Mouse (Mus musculus) cerebellum, postnatal 36 days (tissue): ENCODE results near the gene Mrpl22.
A peak's percentile ranks its signal among the peaks of the same experiment; 100 is the strongest.
"Not testable (repeated sequence)": the region's sequence is repeated elsewhere in the genome, so short reads cannot be mapped to it uniquely, and the experiment has no call there.

Source experiments
- DNase-seq, 2 experiments: peaks; one replicate each; pipeline ENCODE4 v3.0.0; 2021 to 2022; ENCODE audit warnings: mixed read lengths in 2 of 2

Mrpl22 gene

DNA sequence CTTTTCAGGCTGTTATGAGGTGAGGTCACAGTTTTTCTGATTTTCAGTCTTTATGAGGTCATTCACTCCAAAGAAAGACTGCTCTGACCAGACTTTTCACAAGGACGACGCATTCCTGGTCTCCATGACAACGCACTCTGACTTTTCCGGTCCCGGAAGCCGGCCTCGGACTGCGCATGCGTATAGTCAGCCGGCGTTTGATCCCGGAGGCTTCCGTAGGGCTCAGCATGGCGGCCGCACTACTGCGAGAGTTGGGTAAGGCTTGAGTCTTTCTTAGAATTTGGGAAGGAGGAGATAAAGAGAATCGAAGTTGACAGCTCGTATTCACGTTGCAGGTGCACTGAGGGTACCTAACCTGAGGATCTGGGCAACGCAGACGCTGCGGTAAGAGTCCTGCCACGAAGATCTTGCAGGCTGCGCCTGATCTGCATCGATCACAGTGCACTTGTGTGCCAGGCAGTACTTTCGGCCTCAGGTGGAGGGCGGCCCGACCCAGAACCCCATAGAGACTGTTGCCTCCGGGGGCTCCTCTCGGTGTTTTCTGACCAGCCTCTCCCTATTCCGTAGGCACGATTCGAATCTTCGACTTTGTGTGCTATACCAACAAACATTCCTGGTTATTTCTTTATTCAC lies at the start of gene Mrpl22:
Mrpl22 (plus strand) TSS at position 203 of the 633 bp plus-strand sequence.
- peak; percentile 95 to 98 for DNase-seq

DNA sequence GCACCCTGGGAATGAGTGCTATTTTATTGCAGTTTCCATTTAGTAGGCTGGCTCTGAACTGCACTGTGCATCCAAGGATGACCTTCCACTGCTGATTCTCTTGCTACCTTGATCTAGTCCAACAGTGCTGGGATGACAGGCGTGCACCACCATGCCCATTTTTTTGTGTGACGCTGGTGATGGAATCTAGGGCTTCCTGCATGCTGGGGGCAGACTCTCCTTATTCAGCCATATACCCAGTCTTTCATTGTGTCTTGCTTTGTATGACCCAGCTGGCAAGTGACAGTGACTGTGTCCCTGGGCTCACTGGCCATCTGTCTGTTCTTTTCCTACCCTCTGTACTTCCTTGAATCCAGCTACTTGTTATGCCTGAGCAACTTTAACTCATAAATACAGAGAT lies 47.8 kb upstream of the Mrpl22 start:
- DNase-seq, result peak; percentile 23 to 46

DNA sequence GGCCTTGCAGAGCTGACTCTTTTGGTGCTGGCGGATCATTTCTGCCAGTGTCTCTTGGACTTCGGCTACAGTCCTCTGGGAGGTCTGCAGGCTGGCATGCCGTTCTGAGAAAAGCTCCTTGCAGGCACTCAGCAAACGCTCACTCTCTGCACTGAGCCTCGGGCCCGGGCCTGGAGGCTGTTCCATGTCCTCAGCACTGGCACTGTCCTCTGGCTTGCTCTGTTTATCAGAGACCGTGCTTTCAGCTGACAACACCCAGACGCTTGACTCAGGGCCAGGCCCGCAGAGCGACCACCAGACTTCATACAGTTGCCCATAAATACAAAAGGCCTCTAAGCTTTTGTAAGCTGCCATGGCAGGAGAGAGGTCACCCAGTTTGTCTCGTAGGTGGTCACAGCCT lies 46.4 kb upstream of the Mrpl22 start:
- DNase-seq, result no peak

DNA sequence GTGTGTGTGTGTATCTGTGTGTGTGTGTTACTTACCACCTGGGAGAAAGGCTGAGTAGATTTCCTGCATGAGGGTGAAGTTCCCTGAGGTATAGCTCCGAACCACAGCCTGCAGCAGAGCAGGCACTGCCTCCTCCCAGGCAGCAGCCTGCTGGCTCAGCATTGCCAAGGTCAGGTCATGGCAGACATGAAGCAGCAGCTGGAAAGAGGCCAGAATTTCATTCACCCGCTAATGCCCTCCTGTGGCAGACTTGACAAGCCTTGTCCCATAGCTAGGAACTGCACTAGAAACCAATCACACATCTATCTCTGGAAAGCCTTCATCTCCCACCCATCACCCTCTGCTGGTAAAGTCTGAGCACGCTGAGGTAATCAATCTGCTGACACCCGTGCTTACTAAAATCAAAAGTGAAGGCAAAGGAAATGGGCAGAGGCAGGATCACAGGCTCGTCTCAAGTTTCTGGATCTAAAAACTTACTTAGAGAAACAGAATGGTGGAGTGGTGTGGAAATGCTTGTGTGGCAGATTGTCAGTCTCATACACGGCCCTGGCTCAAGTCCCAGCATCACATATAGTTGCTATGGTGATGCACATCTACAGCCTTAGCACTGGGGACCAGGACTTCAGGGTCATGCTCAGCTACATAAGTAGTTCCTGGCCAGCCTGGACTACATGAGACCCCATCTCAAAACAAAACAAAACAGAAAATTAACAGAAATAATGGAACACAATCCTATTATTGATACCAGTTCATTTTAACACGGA lies 44.9 kb upstream of the Mrpl22 start:
- DNase-seq, result peak; percentile 65

DNA sequence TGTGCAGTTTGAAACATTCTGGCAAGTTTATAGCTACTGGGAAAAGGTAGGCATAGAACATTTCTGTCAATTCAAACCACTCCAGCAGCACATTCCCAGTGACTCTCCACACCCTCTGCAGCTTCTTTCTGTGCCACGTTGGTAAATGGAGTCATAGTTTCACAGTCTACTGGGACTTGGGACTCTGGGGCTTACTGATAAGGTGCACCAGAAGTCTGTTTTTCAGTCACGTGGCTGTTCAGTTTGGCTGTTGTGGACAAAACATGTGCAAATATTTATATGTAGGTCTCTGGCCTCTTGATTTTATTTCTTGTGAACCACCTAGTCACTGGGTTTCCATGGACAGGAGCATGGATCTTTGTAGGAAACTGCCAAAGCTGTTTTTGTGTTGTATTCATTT lies 43.9 kb upstream of the Mrpl22 start:
- no peak for DNase-seq

DNA sequence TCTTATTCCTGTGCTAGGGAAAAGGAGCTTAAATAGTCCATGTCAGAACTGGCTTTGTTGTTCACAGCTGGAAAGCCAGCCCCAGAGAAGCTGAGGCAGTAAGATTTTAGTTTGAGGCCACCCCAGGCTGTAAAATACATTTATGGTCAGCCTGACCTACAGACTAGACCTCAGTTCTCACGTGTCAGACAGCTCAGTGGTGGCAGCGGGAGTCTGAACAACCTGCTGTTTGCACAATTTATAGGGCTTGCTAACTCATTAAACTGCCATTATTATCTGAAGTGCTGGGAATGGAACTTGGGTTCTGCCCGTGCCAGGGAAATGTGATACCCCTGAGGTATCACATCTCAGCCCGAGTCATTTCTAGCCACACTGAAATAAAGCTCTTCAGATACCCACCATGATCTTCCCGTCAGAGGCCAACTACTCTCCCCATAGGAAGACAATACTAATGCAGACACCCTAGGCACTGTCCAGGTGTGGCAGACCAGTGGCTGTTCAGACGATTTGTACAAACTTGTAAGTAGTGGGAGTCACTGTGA lies 42.1 kb upstream of the Mrpl22 start:
- DNase-seq, result no peak

DNA sequence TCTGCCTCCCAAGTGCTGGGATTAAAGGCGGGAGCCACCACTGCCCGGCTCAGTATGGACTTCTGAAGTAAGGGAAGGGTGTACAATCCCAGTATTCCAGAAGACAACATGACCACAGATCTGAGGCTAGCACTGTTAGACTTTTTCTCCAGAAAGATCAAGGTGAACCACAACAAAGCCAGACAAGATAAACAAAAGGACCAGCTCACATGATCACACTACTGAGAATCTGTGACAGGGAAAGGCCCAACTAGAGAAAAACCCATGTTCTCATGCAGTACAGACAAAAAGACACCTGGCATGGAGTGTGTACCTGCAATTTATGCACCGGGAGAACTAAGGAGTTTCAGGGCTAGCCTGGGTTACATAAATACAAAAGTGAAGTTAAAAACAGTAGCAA lies 39.4 kb upstream of the Mrpl22 start:
- no peak for DNase-seq

DNA sequence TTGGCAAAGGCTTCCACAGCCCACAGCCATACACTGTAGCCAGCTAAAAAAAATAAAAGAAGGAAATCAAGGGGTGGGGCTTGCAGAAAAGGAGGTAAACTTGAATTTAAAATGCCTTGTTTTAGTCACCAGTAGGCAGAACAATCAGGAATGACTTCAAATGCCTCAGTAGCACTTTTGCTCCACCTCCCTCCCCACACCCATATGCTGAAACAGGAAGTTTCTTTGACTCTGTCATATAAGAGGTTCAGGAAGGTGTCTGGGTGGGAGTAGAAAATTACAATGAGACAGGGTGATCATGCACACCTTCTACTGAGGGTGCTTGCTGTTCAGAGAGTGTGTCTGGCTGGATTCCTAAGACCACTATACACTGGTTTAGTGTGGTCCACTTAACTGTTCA lies 36.6 kb upstream of the Mrpl22 start:
- no peak for DNase-seq

DNA sequence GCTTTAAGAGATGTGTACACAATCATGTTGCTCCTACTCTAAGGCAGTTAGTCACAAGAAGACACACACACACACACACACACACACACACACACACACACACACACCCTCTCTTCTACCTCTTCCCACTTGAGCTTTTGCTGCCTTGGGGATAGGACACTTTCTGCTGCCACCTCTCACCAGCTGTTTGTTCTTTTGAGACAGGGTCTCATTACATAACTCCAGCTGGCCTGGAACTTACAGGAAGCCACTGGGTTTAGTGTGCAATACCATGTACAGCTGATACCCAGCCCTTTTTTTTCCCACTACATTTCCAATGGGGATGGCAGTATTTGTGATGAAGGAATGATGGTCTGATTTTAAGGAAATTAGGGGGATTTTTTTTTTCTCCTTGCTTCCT lies 36.2 kb upstream of the Mrpl22 start:
- no peak for DNase-seq

DNA sequence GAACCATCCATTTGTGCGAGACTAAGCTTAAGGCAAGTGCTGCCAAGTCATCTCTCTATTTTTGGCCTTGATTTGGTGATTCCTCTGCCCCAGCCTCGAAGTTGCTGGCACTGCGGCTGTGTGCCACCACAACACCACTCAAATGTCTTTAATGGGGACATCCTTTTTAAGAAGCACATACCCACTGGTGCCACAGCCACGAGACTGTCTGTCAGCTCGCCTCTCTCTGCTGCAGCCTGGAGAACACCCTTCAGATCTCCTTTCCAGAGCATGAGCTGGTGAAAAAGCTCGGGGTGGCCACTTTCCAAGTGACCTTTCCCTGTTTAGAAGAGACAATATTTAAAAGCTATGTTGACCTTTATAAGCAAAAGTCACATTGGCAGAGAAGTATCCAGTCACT lies 34.8 kb upstream of the Mrpl22 start:
- no peak for DNase-seq

DNA sequence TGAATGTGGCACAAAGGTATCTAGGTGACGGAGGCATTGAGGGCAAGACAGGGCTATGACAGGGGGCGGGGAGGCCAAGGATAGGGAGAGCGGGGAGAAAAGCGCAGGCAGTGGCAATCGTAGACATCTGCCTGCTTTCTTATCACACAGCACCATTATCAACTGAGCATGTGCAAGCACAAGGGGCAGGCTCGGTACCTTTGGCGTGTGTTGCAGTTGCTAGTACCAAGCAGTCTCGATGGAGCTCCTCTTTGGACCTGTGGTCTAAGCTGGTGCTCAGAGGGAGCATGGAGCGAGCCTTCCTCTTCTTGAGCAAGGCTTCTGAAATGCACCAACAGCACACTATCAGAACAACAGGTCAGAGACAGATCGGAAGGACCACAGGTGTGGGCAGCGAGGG lies 32.6 kb upstream of the Mrpl22 start:
- no peak for DNase-seq

DNA sequence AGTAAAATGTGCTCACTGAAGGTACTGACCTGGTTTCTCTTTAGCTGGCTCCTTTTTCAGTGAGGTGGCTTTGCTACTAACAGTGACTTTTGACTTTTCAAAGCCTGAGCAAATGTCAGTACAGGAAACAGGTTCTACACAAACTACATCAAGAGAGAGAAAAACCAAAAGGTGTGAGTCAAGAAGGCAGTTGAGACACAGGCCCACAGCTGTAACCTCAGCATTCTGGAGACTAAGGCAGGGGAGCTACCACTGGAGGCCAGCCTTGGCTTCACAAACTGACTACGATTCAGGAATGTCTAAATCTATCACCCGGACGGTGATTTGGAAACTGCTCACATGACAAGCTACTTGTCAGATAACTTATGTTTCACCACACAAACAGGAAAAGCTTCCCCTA lies 32.0 kb upstream of the Mrpl22 start:
- DNase-seq, result no peak

DNA sequence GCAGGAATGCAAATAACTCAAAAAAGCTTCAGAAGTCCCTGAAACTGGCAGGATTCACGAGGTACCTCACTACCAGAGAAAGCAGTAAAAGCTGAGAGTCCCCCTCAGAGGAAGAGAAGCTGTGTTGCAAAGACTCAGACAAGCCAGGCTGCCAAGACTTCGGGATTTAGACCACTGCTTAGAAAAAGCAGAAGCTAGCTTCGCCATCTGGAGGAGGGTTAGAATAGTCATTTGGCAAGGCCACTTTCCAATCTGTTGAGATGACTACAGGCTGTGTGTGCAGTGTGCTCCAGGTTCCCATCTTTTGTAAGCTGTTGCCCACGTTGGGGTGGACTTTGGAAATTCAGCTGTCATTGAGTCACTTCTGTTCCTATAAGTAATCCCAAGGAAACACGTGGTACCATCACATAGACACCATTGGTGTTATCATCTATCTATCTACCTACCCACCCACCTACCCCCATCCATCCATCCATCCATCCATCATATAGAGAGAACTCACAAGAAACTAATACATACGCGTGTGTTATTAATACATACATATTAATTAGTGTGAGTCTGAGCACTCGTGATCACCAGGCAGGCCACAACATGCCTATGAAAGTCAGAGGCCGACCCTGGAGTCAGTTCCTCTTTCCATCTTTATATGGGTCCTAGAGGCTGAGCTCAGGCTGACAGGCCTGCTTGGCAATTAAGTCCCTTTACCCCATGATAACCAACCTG lies 27.6 kb upstream of the Mrpl22 start:
- no peak for DNase-seq

DNA sequence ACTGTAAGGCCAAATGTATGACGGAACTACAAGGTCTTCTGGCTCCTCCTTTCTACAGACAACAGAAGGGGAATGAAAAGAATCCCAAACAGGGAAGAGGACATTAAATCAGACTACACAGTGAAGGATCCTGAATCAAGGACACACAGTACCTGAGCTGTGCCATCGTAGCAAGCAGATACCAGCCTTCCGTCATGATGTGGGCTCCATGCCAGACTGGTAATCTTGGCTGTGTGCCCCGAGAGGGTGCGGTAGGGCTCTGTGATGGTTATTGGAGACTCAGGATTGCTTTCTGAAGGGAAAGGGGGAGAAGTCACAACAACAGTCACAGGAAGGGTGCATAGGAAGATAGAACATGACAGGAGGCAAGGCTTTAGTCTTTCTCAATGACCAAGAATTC lies 25.2 kb upstream of the Mrpl22 start:
- peak; percentile 39 to 55 for DNase-seq

DNA sequence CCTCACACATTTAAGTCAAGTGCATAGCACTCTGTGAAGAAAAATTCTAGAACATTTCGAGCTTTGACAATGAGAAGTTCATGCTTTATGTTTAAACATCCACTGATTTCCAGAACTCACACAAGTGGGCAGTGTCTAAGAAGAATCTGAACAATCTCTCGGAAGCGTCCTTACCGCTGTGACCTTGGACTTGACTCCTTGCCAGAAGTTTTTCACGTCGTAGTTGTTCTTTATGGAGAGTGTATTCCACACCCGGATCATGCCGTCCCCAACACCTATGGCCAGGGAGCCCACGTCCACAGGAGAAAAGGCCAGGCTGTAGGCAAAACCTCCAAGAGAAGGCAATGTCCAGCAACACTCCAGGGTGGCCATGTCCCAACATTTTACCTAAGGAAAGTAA lies 16.0 kb upstream of the Mrpl22 start:
- DNase-seq, result no peak

DNA sequence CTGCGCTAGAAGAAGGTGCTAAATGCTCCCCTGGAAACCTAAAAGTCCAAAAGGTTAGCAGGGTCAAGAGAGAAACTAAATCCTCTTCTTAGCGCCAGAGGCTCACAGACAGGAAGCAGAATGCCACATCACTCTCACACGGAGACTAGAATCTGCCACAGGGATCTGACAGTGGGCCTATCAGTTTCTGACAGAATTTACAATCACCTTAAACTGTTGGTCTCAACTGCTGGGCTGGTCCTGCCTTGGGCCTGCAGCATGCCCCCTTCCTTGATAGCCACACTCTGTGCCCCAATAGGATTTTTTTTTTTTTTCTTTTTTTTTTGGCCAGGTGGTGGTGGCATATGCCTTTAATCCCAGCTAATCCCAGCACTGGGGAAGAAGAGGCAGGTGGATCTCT lies 14.6 kb upstream of the Mrpl22 start:
- no peak for DNase-seq

DNA sequence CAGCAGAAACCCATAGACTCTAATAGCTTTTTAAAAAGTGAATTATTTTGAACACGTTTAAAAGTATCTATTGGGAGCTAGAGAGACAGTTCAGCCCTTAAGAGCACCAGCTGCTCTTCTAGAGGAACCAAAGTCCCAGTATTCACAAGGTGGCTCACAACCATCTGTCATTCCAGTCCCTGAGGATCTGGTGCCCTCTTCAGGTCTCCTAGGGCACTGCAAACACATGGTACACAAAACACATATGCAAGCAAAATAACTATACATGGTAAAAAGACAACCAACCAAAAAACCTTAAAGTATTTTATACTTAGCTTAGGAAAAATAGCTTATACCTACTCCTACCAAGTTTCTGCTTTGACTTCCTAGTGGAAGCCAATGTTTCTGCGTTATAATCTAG lies 6.4 kb upstream of the Mrpl22 start:
- DNase-seq, result no peak

DNA sequence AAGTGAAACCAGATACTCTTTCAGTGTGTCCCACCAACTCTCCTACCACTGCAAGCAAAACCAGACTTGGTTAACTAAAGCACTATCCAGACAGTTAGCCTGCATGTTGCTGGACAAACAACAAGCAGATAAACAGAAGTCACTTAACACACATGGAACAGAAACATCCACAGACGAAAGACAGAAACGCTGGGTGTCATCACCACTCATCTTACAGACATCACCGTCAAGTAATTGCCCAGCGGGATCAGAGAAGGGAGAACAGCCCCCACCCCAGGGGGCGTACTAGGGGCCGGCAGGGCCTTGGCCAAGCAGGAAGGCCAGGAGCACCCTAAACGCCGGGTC lies 3.7 kb upstream of the Mrpl22 start:
- DNase-seq, result peak in 1 of 2 experiments; percentile 8

DNA sequence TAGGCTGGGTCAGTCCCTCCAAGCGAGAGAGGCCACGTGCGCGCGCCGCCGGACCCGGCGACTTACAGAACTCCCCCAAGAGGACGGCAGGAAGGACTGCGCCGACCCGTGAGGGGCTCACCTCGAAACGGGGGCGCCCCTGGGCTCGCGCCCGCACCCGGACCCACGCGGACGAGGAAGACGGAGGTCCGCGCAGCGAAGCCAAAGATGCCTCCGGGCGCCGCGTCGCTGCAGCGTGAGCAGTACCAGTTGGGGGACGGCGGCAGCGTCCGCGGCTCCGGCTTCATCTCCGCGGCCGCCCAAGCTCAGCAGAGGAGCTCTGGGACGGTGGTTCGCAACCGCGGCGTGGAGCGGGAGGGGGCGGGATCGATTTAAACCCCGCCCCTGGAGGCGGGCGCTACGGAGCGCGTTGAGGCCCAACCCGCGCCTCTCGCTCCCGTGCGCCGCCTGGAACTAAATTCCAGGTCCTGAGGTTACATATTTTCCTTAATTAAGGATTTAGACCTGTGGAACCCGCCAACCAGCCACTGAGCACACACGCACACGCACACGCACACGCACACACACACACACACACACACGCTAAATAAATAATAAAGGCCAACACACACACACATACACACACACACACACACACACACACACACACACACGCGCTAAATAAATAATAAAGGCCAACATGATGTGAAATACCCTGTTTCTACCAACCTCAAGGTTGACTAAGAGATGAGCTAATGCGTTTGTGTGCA lies 3.1 kb upstream of the Mrpl22 start, which contains the start of gene Gemin5:
Gemin5 (minus strand) TSS at position 373 of the 749 bp plus-strand sequence.
- DNase-seq, result peak; percentile 86 to 89

DNA sequence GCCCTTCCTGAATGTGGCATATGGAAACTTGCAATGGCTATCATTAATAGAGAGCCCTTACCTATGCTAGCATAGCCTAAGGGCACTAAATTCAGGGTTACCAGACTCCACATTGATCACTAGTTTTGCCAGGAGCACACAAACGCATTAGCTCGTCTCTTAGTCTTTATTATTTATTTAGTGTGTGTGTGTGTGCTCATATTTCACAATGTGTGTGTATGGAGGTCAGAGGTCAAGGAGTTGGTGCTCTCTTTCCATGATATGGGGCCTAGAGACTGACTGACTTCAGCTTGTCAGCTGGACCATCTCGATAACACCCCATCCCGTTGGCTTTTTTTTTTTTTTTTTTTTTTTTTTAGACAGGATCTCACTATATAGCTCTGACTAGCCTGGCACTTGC lies 1.8 kb upstream of the Mrpl22 start:
- no peak for DNase-seq

DNA sequence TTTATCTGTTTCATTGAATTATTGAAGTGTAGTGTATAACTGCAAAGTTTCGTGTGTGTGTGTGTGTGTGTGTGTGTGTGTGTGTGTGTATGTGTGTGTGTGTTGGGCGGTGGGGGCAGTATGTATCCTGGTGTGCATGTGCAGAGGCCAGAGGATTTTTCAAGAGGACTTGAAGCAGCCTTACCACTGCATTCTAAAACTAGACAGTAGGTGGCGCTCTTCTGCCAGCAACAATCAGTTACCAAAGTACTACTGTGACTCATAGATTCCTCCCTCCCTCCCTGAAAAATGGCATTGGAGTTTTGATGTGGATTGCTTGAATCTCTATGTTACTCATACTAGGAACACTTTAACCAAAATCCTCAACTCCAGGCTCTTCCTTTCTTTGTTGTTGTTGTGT lies 8.1 kb downstream of the Mrpl22 start:
- peak; percentile 65 to 83 for DNase-seq

DNA sequence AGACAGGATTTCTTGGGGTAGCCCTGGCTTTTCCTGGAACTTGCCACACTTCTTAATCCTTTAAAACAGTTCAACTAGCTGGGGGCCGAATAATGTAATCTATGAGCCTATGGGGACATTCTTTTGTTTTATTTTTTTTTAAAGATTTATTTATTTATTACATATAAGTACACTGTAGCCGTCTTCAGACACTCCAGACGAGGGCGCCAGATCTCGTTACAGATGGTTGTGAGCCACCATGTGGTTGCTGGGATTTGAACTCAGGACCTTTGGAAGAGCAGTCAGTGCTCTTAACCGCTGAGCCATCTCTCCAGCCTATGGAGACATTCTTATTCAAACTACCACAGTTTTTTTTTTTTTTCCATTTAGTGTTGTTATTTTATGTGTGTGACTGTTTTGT lies 8.5 kb downstream of the Mrpl22 start:
- not testable (repeated sequence) for DNase-seq

DNA sequence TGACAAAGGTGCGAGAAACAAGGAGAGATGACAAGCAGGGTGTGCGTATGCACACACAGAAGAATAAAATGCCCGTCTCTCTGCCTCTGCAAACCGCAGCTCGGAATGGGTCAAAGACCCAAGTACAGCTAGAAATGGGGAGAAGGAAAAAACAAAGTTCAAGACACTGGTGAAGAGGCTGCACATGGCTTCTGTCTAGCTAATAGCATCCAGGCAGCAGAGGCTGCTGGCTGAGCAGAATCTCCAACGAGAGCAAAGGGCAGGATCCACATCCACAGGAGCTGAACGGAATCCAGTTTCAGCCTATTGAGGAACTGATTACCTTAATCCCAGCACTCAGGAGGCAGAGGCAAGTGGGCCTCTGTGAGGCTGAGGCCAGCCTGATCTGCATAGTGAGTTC lies 9.3 kb downstream of the Mrpl22 start:
- DNase-seq, result no peak
